Mouse (Mus musculus) spleen, adult 12 weeks (tissue): Measurements from ENCODE around the gene Rnls.
"Not testable (repeated sequence)": the region's sequence is repeated elsewhere in the genome, so short reads cannot be mapped to it uniquely, and the experiment has no call there.

Experiments
- DNase-seq: peaks from one replicate; pipeline ENCODE4 v3.0.0; 2022; ENCODE audit warnings: low spot score

Rnls gene

GRCm38 (mm10) chr19:33391651-33392382 lies at the start of gene Rnls:
Rnls (minus strand) TSS chr19:33392295.
- peak; percentile 51 for DNase-seq

GRCm38 (mm10) chr19:33429457-33429856 lies 37.4 kb upstream of the Rnls start:
- no peak for DNase-seq

GRCm38 (mm10) chr19:33419368-33419767 lies 27.3 kb upstream of the Rnls start:
- DNase-seq, result not testable (repeated sequence)

- DNase-seq, result no peak
Measured at GRCm38 (mm10) chr19:33380825-33381224, 11.3 kb downstream of the Rnls start.

GRCm38 (mm10) chr19:33380386-33380785 lies 11.7 kb downstream of the Rnls start:
- no peak for DNase-seq

GRCm38 (mm10) chr19:33368808-33369207 lies 23.3 kb downstream of the Rnls start:
- DNase-seq, result no peak

DNA sequence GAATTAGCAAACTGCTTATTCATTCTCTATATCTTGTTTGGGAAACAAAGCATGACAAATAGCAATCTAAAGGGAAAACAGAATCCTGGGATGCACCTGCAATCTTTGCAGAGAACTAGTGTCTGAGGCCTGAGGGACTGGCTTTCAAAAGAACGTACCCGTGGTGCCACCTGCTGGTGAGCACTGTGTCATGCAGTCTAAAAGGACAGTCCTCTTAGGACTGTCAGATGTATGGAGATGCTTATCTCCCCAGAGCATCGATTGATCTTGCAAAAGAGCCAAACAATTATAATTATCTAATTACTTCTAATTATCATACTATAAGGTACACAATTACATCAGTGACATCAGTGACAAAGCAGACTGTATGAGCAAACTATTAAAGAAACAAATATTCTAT lies 25.4 kb downstream of the Rnls start:
- peak; percentile 7 for DNase-seq

- no peak for DNase-seq
Measured at GRCm38 (mm10) chr19:33357019-33357418, 35.1 kb downstream of the Rnls start.

- DNase-seq, result no peak
Measured at GRCm38 (mm10) chr19:33340119-33340518, 52.0 kb downstream of the Rnls start.

DNA sequence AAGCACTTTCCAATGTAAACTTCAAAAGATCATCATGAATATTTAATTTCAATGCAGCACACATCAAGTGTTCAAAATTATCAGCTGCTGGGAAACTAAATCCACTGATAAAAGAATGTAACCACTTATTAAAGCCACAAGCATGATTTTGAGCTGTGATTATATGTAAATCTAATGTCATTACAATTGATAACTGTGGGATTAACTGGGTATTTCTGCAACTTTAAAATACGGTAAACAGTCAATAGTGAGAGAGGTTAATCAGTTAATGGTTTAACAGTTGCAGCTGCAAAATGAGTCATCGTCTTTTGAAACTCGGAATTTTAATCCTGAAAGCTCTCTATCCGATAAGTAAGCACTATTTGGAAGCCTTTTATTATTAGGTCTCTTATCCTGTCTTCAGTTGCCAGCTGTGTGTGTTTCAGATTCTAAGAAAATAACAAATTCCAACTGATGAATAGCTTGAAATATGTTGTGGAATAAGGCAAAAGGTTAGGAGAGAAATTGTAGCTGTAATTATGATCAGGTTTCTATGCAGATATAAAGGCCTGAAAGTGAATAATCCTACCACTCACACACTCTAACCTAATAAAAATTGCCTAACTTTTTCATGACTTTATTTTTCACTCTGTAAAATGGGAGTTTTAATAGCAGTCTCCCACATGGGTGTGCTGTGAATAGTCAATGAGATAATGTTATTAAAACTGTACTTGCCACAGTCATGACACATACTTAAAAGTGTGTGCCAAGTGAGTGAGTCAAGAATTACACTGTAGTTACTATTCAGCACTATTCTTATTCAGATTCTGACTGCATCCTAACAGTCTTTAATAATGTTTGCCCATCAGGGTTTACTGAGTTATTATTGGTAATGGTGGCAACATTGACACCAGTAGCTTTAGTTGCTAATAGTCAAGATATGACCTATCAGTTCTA lies 65.1 kb downstream of the Rnls start:
- no peak for DNase-seq

DNA sequence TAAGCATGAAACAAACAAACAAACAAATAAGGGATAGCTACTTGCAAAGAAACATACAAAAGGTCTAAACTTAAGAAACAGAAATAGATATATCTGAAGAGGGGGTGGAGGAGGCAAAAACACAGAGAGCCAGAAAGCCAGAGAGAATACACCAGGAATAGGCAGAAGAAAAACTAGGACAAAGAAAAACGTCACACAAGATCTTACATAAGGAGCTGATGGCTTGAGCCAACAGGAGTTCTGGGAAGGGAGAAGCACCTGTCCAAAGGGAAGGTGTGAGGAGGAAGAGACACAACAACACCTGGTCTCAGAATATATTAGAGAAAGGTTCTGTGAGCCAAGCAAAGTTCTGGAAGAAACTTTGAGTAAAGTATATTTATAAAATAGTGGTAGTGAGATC lies 73.3 kb downstream of the Rnls start:
- no peak for DNase-seq

- DNase-seq, result no peak
Measured at GRCm38 (mm10) chr19:33317130-33317529, 75.0 kb downstream of the Rnls start.

DNA sequence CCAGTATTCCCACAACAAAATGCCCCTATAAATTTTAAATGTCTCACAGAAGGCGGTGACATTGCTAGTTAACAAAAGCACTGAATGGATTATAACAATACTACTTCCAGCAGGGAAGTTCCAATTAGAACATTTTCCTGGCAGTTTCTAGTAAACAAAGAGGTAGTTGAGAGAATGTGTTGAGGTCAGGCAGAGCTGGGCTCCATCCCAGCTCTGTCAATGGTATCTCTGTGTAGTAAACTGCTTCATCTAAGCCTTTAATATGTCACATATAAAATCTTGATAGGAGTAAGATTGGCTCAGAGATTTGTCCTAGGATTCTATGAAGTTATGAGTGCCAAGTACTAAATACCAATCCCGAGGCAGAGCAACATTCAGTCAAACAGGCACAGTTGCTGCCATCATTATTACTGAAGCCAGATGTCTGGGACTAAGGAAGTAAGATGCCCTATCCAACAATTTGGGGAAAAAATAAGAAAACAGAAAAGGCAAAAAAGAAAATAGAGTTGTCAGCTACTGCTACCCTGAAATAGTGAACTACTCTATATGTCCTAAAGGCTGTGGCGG lies 92.3 kb downstream of the Rnls start:
- no peak for DNase-seq

DNA sequence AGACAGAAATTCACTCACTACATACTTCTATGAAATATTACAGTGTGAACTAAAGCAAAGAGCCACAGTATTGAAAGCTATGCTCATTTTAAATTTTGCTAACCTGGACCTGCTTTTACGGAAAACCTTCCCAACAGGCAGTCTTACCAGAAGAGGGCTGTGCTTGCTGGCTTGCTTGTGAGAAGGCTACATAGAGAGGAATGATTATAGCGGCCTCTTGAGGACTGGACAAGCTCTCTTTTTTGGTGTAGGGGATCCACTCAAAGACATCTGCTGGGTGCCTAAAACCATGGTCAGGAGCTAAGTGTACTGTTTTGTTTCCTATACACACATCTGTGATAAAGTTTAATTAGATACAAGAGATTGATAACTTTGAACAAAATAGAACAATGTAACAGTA lies 95.8 kb downstream of the Rnls start:
- no peak for DNase-seq

- no peak for DNase-seq
Measured at GRCm38 (mm10) chr19:33282985-33283384, 109.1 kb downstream of the Rnls start.

GRCm38 (mm10) chr19:33276421-33276820 lies 115.7 kb downstream of the Rnls start:
- no peak for DNase-seq

DNA sequence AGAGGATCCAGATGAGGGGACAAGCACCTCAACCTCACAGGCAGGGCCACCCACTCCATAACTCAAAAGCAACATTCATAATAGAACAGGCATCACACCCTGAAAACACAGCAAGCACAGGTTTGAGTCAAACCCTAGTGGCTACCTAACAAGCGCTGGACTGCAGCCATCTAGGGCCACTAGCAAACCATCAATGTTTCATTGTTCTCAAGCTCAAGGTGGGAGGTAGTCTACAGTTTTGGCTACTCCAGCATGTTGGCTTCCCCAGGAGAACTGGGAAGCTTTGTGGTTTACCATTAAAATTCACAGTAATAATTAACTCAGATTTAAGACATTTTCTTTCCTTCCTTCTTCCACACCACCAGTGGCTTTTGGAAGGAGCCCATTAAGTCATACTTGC lies 118.4 kb downstream of the Rnls start:
- no peak for DNase-seq

DNA sequence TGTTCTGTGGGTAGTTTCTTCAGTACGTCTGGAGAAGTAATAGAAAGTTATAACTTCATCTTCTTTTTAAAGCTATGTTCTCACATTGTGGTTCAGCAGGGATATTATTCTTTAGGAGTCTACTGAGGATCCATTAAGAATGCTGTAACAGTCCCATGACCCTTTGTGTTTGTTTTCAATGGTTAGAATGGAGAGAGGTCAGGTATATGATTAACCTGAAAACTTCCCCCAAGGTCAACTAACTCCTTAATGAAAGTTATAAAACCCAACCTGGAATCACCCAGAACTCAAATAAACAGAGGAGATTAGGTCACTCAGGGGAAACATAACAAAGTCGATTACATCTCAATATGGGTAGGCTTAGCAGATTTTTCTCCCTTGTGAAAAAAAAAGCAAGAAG lies 120.5 kb downstream of the Rnls start:
- no peak for DNase-seq

- no peak for DNase-seq
Measured at GRCm38 (mm10) chr19:33270231-33270630, 121.9 kb downstream of the Rnls start.

DNA sequence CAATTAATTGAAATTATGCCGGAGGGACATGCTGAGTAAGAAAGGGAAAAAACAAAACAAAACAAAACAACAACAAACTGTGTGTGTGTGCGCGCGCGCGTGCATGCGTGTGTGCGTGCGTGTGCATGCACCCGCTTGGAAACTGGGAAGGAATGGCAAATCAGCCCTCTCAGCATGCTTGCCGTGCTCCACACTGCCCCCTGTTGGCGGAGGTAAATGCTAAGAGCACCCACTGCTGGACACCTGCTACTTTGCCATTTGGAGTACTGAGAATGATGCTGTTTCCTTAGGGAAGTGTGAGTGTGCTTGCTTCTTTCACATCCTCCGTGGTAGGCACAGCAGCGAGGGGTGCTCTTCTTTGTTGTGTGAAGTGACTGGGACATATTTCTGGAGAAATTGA lies 124.1 kb downstream of the Rnls start:
- DNase-seq, result peak; percentile 9

- DNase-seq, result no peak
Measured at GRCm38 (mm10) chr19:33265245-33265644, 126.8 kb downstream of the Rnls start.

- DNase-seq, result no peak
Measured at GRCm38 (mm10) chr19:33264224-33264993, 127.7 kb downstream of the Rnls start.
